Mouse (Mus musculus) small intestine, adult 2 months (tissue): ENCODE results near the gene Gnpnat1. TPM values are rescaled to one million over a fixed set of nuclear protein-coding genes. Genes with fewer than 3 reads are reported as not detected.

Experiments
- H3K27ac ChIP-seq: fragments of 200-500 bp; 2 replicates; pipeline ENCODE4 v1.5.1; 2012; ENCODE audit warnings: low read depth, low read length, control low read depth, inconsistent platforms; ENCODE audit not compliant: insufficient read depth
- H3K27me3 ChIP-seq: fragments of 200-500 bp; 2 replicates; pipeline ENCODE4 v1.6.1; 2012; ENCODE audit warnings: mild to moderate bottlenecking, moderate library complexity, low read length, inconsistent platforms; ENCODE audit not compliant: control insufficient read depth, insufficient read depth
- H3K36me3 ChIP-seq: fragments of 200-500 bp; 2 replicates; pipeline ENCODE4 v1.6.1; 2012; ENCODE audit warnings: mild to moderate bottlenecking, low read length, control low read depth, inconsistent platforms; ENCODE audit not compliant: control insufficient read depth, insufficient read depth
- H3K4me1 ChIP-seq: fragments of 200-500 bp; 2 replicates; pipeline ENCODE4 v1.6.1; 2012; ENCODE audit warnings: low read length, inconsistent platforms, mixed read lengths; ENCODE audit not compliant: control insufficient read depth, insufficient read depth, insufficient read length
- H3K4me3 ChIP-seq: fragments of 200-500 bp; 2 replicates; pipeline ENCODE4 v1.5.1; 2012; ENCODE audit warnings: low read depth, mild to moderate bottlenecking, control low read depth, inconsistent platforms, low read length, moderate library complexity
- CTCF ChIP-seq: fragments of 200-500 bp; IDR thresholded peaks from 2 replicates; pipeline ENCODE4 v1.5.1; 2012; ENCODE audit warnings: low read depth, mild to moderate bottlenecking, control low read depth, inconsistent platforms, low read length, moderate library complexity, mixed read lengths; ENCODE audit not compliant: insufficient replicate concordance, insufficient read length; ENCODE audit errors: extremely low read depth
- POLR2A ChIP-seq: fragments of 200-500 bp; IDR thresholded peaks from 2 replicates; pipeline ENCODE4 v1.6.1; 2012; ENCODE audit warnings: low read depth, mild to moderate bottlenecking, control low read depth, inconsistent platforms, low read length, moderate library complexity
- WGBS: fragments of 180-500 bp; shearing (Covaris S2); methylation state at CpG from one replicate; pipeline ENCODE4 v1.1.7; 2018; 5-methylcytosine and 5-hydroxymethylcytosine counted together
- polyA plus RNA-seq: library from polyadenylated mRNA; depleted of rRNA; stranded (reverse); fragments of >200 nt; gene quantifications from 2 replicates; pipeline ENCODE4 v1.2.3, GENCODE M21; 2012; rRNA removed

Gene Gnpnat1
- polyA plus RNA-seq, 1 experiment, result 1.2 TPM

DNA sequence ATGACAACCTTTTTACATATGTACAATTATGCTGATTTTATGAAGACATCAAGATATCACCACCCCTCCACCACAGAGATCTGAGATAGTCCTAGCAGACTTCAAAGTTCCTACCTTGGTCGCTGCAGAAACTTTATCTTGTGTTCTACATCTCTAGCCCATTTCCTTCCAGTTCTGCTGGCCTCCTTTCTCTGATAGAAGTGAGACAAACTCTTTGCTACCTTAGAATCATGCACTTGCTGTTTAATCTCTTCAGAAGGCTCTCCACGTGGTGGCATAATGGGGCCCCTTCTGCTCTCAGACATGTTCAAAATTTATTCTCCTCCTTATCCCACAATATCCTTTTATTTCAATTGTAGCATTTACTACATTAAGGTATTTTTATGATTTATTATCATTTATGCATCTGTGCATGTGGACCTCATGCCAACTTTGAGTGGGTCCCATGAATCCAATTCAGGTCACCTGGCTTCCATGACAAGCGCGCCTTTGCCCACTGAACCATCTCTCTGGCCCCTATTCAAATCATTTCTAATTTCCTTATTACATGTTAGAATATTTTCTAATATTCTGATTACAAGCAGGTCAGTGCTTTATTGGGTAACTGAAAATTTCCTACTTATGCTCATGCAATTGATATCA, 76.5 kb downstream of the Gnpnat1 start:
- Histone ChIP-seq H3K4me1 (no peaks in the 10 kb centered on the region), H3K4me3 (no peak overlapping the region), H3K27me3 (no peaks in the 10 kb centered on the region), H3K36me3 (peaks cover 10% of the 10 kb centered on the region), H3K27ac (no peak overlapping the region)
- whole genome bisulfite sequencing, result 85% methylated on average over 4 of the region's 4 CpGs
- TF ChIP-seq POLR2A (no peak), CTCF (no peak)

Other genes with a start within 250 kb of the Gnpnat1 start
- 2.1 and 2.4 TPM in 2 replicates for gene Gpr137c, start 185.2 kb downstream of the Gnpnat1 start, polyA plus RNA-seq
- gene Txndc16, start 184.6 kb downstream of the Gnpnat1 start, polyA plus RNA-seq, result 0.90 and 1.4 TPM in 2 replicates
- gene Ero1l, start 86.1 kb downstream of the Gnpnat1 start, polyA plus RNA-seq, result 3.1 and 4.0 TPM in 2 replicates
- gene Psmc6, start 75.1 kb downstream of the Gnpnat1 start, polyA plus RNA-seq, result 3.3 and 4.8 TPM in 2 replicates
- 5.5 and 19.3 TPM in 2 replicates for gene Styx, start 53.8 kb downstream of the Gnpnat1 start, polyA plus RNA-seq
- 4.7 and 4.9 TPM in 2 replicates for gene Fermt2, start 125.2 kb upstream of the Gnpnat1 start, polyA plus RNA-seq